In genomic region chr5:142812976-142813721, GRCm38 (mm10) we compare ENCODE assay signal across 8 mouse cellular contexts. TPM values are rescaled to one million over a fixed set of nuclear protein-coding genes. Genes with fewer than 3 reads are reported as not detected.
DNase-seq lines count a peak whose midpoint lies in the region; ATAC-seq lines count a peak whose summit lies in the region.

No protein-coding gene starts in this region.

- under 1% methylated on average over 18 of the region's 18 CpGs for WGBS in hindbrain, embryonic 16.5 days
- WGBS in liver, embryonic 13.5 days (ENCODE audit: insufficient replicate concordance): 23% methylated on average over 18 of the region's 18 CpGs
- WGBS in neural tube, embryonic 12.5 days: 3% methylated on average over 18 of the region's 18 CpGs

- H3K27ac ChIP-seq in hindbrain, embryonic 16.5 days (ENCODE audit: low read depth, low read length): peak overlapping the region; percentile 100
- H3K27ac ChIP-seq in liver, embryonic 13.5 days: no peak overlapping the region
- H3K27ac ChIP-seq in neural tube, embryonic 12.5 days: peak overlapping the region; percentile 100

- no peaks in the 10 kb centered on the region for H3K27me3 ChIP-seq in hindbrain, embryonic 16.5 days (replicated peaks; ENCODE audit: control insufficient read depth, insufficient read depth, low read length)
- H3K27me3 ChIP-seq in liver, embryonic 13.5 days: peaks cover 92% of the 10 kb centered on the region
- no peaks in the 10 kb centered on the region for H3K27me3 ChIP-seq in neural tube, embryonic 12.5 days (replicated peaks)

- ATAC-seq in cerebellum, adult (ENCODE audit: insufficient number of reproducible peaks, low FRiP score, low TSS enrichment): no peak
- no peak for ATAC-seq in hindbrain, embryonic 16.5 days
- no peak for ATAC-seq in liver, embryonic 13.5 days (ENCODE audit: low read depth)
- no peak for ATAC-seq in neural tube, embryonic 12.5 days (ENCODE audit: low FRiP score, low read depth)

- peak; percentile 57 for DNase-seq in cerebellum, adult 11-12 months
- peak; percentile 61 for DNase-seq in cerebellum, adult 9-10 months
- peak; percentile 55 to 63 for DNase-seq in gastrocnemius, adult 8-10 months (ENCODE audit: low spot score in 2 of 2)
- no peak for DNase-seq in liver, embryonic 13.5 days
- no peak for DNase-seq in urinary bladder, postnatal 25 days (ENCODE audit: low spot score)

- peak overlapping the region; percentile 92 for H3K4me3 ChIP-seq in hindbrain, embryonic 16.5 days (ENCODE audit: low read length)
- peak overlapping the region; percentile 64 for H3K4me3 ChIP-seq in liver, embryonic 13.5 days (replicated peaks)
- peak overlapping the region; percentile 88 for H3K4me3 ChIP-seq in neural tube, embryonic 12.5 days

- 0 out of 2 replicates have a peak, but pooled peaks cover 3% of the 10 kb centered on the region for H3K36me3 ChIP-seq in hindbrain, embryonic 16.5 days (ENCODE audit: control insufficient read depth, insufficient read depth, low read length)
- H3K36me3 ChIP-seq in liver, embryonic 13.5 days: no peaks in the 10 kb centered on the region
- H3K36me3 ChIP-seq in neural tube, embryonic 12.5 days: peaks cover 29% of the 10 kb centered on the region

- H3K4me1 ChIP-seq in hindbrain, embryonic 16.5 days (ENCODE audit: control insufficient read depth, insufficient read depth, low read depth, low read length): peaks cover 38% of the 10 kb centered on the region
- peaks cover 59% of the 10 kb centered on the region for H3K4me1 ChIP-seq in liver, embryonic 13.5 days (replicated peaks)
- peaks cover 39% of the 10 kb centered on the region for H3K4me1 ChIP-seq in neural tube, embryonic 12.5 days

- H3K9ac ChIP-seq in hindbrain, embryonic 16.5 days (ENCODE audit: low read depth, low read length): peak overlapping the region; percentile 100
- peak overlapping the region; percentile 77 for H3K9ac ChIP-seq in liver, embryonic 13.5 days
- peak overlapping the region; percentile 100 for H3K9ac ChIP-seq in neural tube, embryonic 12.5 days

- no peaks in the 10 kb centered on the region for H3K9me3 ChIP-seq in hindbrain, embryonic 16.5 days (ENCODE audit: control insufficient read depth, low read length)
- no peaks in the 10 kb centered on the region for H3K9me3 ChIP-seq in liver, embryonic 13.5 days (replicated peaks)
- no peaks in the 10 kb centered on the region for H3K9me3 ChIP-seq in neural tube, embryonic 12.5 days

- peak overlapping the region; percentile 79 for H3K4me2 ChIP-seq in hindbrain, embryonic 16.5 days (ENCODE audit: low read length)
- H3K4me2 ChIP-seq in liver, embryonic 13.5 days: peak overlapping the region; percentile 68
- H3K4me2 ChIP-seq in neural tube, embryonic 12.5 days (replicated peaks): peak overlapping the region; percentile 96

RNA-seq across cellular contexts. Expression of gene Tnrc18, which starts 4.3 kb away (rescaled TPM):
- total RNA-seq in gastrocnemius, adult 8-10 months (2022): 10 to 100 TPM; 26.0 to 42.3 (median 30.7) TPM
- 19.7 and 23.8 TPM in 2 replicates for polyA plus RNA-seq in hindbrain, embryonic 16.5 days (2015; fragmentation: Nextera tagmentation; extraction: Ambion mirVana)
- 2.4 and 2.5 TPM in 2 replicates for polyA plus RNA-seq in liver, embryonic 13.5 days (2015; fragmentation: Nextera tagmentation; extraction: Ambion mirVana)
- polyA plus RNA-seq in neural tube, embryonic 12.5 days (2016; fragmentation: Nextera tagmentation; extraction: Ambion mirVana): 51.5 and 57.5 TPM in 2 replicates

Comparison
In these comparisons a context has a peak if more than half of its experiments do, and no peak if none do; other contexts are left out.
1. DNase-seq: peak in cerebellum, adult 11-12 months (single experiment), cerebellum, adult 9-10 months (single experiment) and gastrocnemius, adult 8-10 months (2 of 2); none in liver, embryonic 13.5 days (single experiment) and urinary bladder, postnatal 25 days (single experiment).
2. Peak in every context shown above with its lines, with median percentiles within 50 percentile points of each other: H3K4me2 ChIP-seq, H3K4me3 ChIP-seq and H3K9ac ChIP-seq.